Mouse (Mus musculus): ENCODE results near the gene Lactb. TPM values are rescaled to one million over a fixed set of nuclear protein-coding genes. Genes with fewer than 3 reads are reported as not detected.

Gene Lactb
- 9.5 and 23.7 TPM in 2 replicates for polyA plus RNA-seq (2012; rRNA removed)

DNA sequence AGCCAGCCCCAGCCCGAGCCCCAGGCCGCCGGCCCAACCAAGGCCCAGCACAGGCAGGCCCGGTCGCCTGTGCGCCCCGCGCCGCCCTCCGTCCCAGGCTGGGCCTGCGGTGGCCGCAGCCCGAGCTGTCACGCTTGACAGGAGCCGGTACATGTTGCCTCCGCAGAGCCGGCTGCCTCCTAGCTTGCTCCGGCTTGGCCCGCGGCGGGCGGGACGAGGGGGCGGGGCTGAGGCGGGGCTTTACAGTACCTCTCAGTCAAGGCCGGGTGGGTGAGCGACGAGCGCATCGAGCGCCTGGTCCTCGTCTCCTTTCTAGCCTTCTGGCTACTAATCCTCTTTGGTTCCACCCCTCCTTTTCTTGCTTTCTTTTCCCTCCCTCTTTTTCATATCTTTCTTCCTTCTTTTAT is at the start of gene Lactb:
TSS of gene Lactb (minus strand) at position 246 of the 407 bp plus-strand sequence.
- Histone ChIP-seq H3K27ac (ENCODE audit: insufficient read depth, low read length) (peak within 1 kb of the TSS; percentile 96), H3K4me1 (ENCODE audit: control insufficient read depth, insufficient read depth, insufficient read length) (peaks cover 5% of the 10 kb centered on the region; the same call in 1 of the 2 replicates), H3K4me3 (ENCODE audit: extremely low read depth, insufficient read depth, insufficient read length) (peak within 1 kb of the TSS; percentile 99), H3K36me3 (ENCODE audit: control insufficient read depth, insufficient read depth, low read length) (peaks cover 6% of the 10 kb centered on the region), H3K27me3 (ENCODE audit: control insufficient read depth, insufficient read depth, low read length) (no peaks in the 10 kb centered on the region)
- TF ChIP-seq POLR2A (IDR thresholded peaks at IDR 0.05; ENCODE audit: low read depth, low read length) (peak; percentile 45), CTCF (IDR thresholded peaks at IDR 0.05; ENCODE audit: extremely low read depth, insufficient read depth, insufficient read length, insufficient replicate concordance) (no peak)
- DNase-seq (ENCODE audit: low read depth in 1 of 2, low spot score in 2 of 2), result peak; percentile 63 to 97
- WGBS, result 2% methylated on average over 32 of the region's 32 CpGs

DNA sequence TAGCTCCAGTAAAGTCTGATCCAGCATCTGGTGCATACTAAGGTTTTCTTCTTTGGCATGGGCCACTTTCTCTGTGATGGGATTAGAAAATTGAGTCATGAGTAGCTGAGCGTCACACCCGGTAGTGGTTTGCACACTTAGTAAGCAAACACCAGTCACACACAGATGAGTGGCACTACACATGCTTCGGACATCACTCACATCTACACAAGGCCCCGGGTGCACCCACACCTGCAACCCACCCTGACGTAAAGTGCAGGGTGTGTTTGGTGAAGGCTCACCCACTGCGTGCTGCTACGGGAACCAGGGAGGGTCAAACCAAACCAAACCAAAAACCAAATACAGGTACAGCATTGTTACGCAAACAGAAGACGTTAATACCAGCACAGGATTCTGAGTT is 48.1 kb upstream of the Lactb start:
- no peak overlapping the region for H3K27ac ChIP-seq (ENCODE audit: insufficient read depth, low read length)
- H3K36me3 ChIP-seq (ENCODE audit: control insufficient read depth, insufficient read depth, low read length), result peaks cover 18% of the 10 kb centered on the region

DNA sequence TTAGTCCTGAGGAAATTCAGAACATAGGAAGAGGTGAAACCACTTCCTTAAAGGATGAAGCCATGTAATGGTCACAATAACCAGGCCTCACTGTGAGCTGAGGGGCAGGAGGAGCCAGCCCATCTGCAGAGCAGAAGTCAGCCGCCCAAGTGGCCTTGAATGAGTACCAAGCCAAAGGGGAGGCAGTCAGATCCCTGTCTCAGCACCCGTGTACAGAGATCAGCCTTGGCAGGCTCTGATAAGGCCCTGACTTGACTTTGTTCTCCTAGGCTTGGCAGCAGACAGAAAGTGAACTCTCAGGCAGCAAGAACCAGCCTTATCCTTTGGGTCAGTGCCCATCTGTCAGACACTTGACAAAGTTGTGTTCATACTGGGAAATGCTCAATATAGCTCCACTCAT is 44.8 kb upstream of the Lactb start:
- Histone ChIP-seq H3K36me3 (ENCODE audit: control insufficient read depth, insufficient read depth, low read length) (peaks cover 9% of the 10 kb centered on the region; the same call in 1 of the 2 replicates), H3K4me3 (ENCODE audit: extremely low read depth, insufficient read depth, insufficient read length) (no peak overlapping the region), H3K4me1 (ENCODE audit: control insufficient read depth, insufficient read depth, insufficient read length) (no peaks in the 10 kb centered on the region; the same call in 1 of the 2 replicates), H3K27ac (ENCODE audit: insufficient read depth, low read length) (no peak overlapping the region), H3K27me3 (ENCODE audit: control insufficient read depth, insufficient read depth, low read length) (no peaks in the 10 kb centered on the region)
- TF ChIP-seq CTCF (IDR thresholded peaks at IDR 0.05; ENCODE audit: extremely low read depth, insufficient read depth, insufficient read length, insufficient replicate concordance) (no peak), POLR2A (IDR thresholded peaks at IDR 0.05; ENCODE audit: low read depth, low read length) (no peak)
- 37% methylated on average over 2 of the region's 2 CpGs for WGBS
- DNase-seq (ENCODE audit: low read depth in 1 of 2, low spot score in 2 of 2), result no peak

More for the DNA sequence above, 48.1 kb upstream of the Lactb start:
- WGBS, result 95% methylated on average over 9 of the region's 9 CpGs
- no peaks in the 10 kb centered on the region; the same call in 1 of the 2 replicates for H3K4me1 ChIP-seq (ENCODE audit: control insufficient read depth, insufficient read depth, insufficient read length)
- DNase-seq (ENCODE audit: low read depth in 1 of 2, low spot score in 2 of 2), result no peak
- TF ChIP-seq CTCF (IDR thresholded peaks at IDR 0.05; ENCODE audit: extremely low read depth, insufficient read depth, insufficient read length, insufficient replicate concordance) (no peak), POLR2A (IDR thresholded peaks at IDR 0.05; ENCODE audit: low read depth, low read length) (no peak)
- no peaks in the 10 kb centered on the region for H3K27me3 ChIP-seq (ENCODE audit: control insufficient read depth, insufficient read depth, low read length)
- no peak overlapping the region for H3K4me3 ChIP-seq (ENCODE audit: extremely low read depth, insufficient read depth, insufficient read length)

DNA sequence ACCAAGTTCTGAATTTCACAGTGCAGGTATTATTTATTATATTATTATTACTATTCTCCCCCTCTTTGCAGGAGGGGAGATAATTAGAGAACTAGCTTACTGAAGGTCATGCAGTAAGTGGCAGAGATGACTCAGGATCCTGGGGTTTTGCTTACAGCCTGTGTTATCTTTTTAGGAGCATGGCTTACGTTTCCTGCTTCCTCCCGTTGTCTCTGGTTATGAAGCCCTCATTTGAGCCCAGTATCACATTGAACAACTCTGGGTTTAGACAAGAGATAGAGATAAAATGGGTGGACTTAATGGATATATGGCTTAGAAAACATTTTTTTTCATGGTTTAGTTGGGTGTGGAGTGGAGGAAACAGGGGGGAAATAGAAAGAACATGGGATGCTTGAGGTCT is 38.2 kb upstream of the Lactb start:
- Histone ChIP-seq H3K27me3 (ENCODE audit: control insufficient read depth, insufficient read depth, low read length) (no peaks in the 10 kb centered on the region), H3K4me3 (ENCODE audit: extremely low read depth, insufficient read depth, insufficient read length) (no peak overlapping the region), H3K36me3 (ENCODE audit: control insufficient read depth, insufficient read depth, low read length) (no peaks in the 10 kb centered on the region), H3K27ac (ENCODE audit: insufficient read depth, low read length) (no peak overlapping the region), H3K4me1 (ENCODE audit: control insufficient read depth, insufficient read depth, insufficient read length) (no peaks in the 10 kb centered on the region)
- no peak for DNase-seq (ENCODE audit: low read depth in 1 of 2, low spot score in 2 of 2)
- TF ChIP-seq POLR2A (IDR thresholded peaks at IDR 0.05; ENCODE audit: low read depth, low read length), result no peak
- no peak for TF ChIP-seq CTCF (IDR thresholded peaks at IDR 0.05; ENCODE audit: extremely low read depth, insufficient read depth, insufficient read length, insufficient replicate concordance)
- 38% methylated on average over 2 of the region's 2 CpGs for WGBS

DNA sequence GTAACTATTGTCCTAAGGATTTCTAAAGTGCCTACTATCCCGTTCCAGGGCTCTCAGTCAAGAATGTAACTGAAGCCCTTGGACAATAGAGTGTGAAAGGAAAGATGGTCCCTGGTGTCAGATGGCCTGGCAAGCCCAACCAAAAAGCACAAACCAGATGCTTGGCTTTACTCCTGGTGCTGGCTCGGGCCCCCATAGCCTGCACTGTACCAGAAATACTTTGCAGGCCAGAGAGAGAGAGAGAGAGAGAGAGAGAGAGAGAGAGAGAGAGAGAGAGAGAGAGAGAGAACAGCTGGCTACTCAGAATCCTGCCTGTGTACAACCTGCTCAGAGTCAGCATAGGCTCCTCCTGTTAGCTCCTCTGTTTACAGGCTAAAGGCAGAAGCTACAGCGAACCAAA is 37.2 kb upstream of the Lactb start:
- H3K4me1 ChIP-seq (ENCODE audit: control insufficient read depth, insufficient read depth, insufficient read length), result no peaks in the 10 kb centered on the region
- 89% methylated on average over 3 of the region's 3 CpGs for WGBS

DNA sequence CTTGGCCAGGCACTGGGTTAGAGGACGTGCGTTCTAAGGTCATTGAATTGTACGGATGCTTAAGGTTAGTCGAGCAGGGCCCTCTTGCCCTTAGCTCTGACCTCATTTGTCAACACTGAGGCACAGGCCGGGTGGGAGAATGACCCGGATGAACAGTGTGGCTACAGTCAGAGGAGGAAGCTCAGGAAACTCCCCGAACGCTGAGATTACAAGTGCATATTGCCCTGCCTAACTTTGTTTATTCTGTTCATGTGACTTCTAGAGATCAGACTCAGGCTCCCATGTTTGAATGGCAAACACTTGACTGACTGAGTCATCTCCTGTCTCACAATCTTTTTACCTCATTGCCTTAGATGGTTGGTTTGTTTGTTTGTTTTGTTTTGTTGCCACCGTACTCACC is 36.2 kb upstream of the Lactb start:
- Histone ChIP-seq H3K4me3 (ENCODE audit: extremely low read depth, insufficient read depth, insufficient read length) (no peak overlapping the region), H3K27me3 (ENCODE audit: control insufficient read depth, insufficient read depth, low read length) (no peaks in the 10 kb centered on the region), H3K4me1 (ENCODE audit: control insufficient read depth, insufficient read depth, insufficient read length) (no peaks in the 10 kb centered on the region), H3K27ac (ENCODE audit: insufficient read depth, low read length) (no peak overlapping the region), H3K36me3 (ENCODE audit: control insufficient read depth, insufficient read depth, low read length) (no peaks in the 10 kb centered on the region)
- no peak for TF ChIP-seq POLR2A (IDR thresholded peaks at IDR 0.05; ENCODE audit: low read depth, low read length)
- no peak for TF ChIP-seq CTCF (IDR thresholded peaks at IDR 0.05; ENCODE audit: extremely low read depth, insufficient read depth, insufficient read length, insufficient replicate concordance)
- WGBS, result 80% methylated on average over 9 of the region's 9 CpGs
- DNase-seq (ENCODE audit: low read depth in 1 of 2, low spot score in 2 of 2), result no peak

More for the DNA sequence above, 37.2 kb upstream of the Lactb start:
- Histone ChIP-seq H3K4me3 (ENCODE audit: extremely low read depth, insufficient read depth, insufficient read length) (no peak overlapping the region), H3K27me3 (ENCODE audit: control insufficient read depth, insufficient read depth, low read length) (no peaks in the 10 kb centered on the region), H3K27ac (ENCODE audit: insufficient read depth, low read length) (no peak overlapping the region), H3K36me3 (ENCODE audit: control insufficient read depth, insufficient read depth, low read length) (no peaks in the 10 kb centered on the region)
- no peak for TF ChIP-seq CTCF (IDR thresholded peaks at IDR 0.05; ENCODE audit: extremely low read depth, insufficient read depth, insufficient read length, insufficient replicate concordance)
- TF ChIP-seq POLR2A (IDR thresholded peaks at IDR 0.05; ENCODE audit: low read depth, low read length), result no peak
- DNase-seq (ENCODE audit: low read depth in 1 of 2, low spot score in 2 of 2), result no peak

DNA sequence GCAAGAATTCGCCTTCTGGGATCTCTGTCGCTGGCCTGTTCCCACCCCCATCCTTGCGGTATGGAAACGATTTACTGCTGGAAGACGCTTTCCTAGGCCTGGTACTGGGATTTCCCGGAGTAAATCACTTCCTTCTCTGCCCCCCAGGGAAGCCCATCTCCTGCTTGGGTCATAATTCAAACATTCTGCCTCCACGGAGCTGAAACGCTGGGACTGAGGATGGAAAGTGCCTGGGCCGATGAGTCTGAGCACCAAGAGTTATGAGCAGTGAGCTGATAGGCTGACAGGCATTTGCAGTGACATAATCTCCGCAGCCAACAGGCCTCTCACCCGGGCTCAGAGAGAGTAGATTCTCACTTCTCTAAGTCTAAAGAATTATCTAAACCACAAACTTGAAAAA is 33.5 kb upstream of the Lactb start:
- 73% methylated on average over 11 of the region's 11 CpGs for WGBS

More for the DNA sequence above, 33.5 kb upstream of the Lactb start:
- Histone ChIP-seq H3K4me3 (ENCODE audit: extremely low read depth, insufficient read depth, insufficient read length) (no peak overlapping the region), H3K4me1 (ENCODE audit: control insufficient read depth, insufficient read depth, insufficient read length) (no peaks in the 10 kb centered on the region), H3K36me3 (ENCODE audit: control insufficient read depth, insufficient read depth, low read length) (no peaks in the 10 kb centered on the region), H3K27ac (ENCODE audit: insufficient read depth, low read length) (no peak overlapping the region), H3K27me3 (ENCODE audit: control insufficient read depth, insufficient read depth, low read length) (no peaks in the 10 kb centered on the region)
- DNase-seq (ENCODE audit: low read depth in 1 of 2, low spot score in 2 of 2), result no peak
- no peak for TF ChIP-seq CTCF (IDR thresholded peaks at IDR 0.05; ENCODE audit: extremely low read depth, insufficient read depth, insufficient read length, insufficient replicate concordance)
- TF ChIP-seq POLR2A (IDR thresholded peaks at IDR 0.05; ENCODE audit: low read depth, low read length), result no peak

All from spleen, adult 2 months (tissue).